Mouse (Mus musculus): ENCODE measurements around the gene Zfp354a. TPM values are rescaled to one million over a fixed set of nuclear protein-coding genes. Genes with fewer than 3 reads are reported as not detected.

Zfp354a gene
- polyA plus RNA-seq, 1 experiment from 2014 or later = 10.0 TPM

GRCm38 (mm10) chr11:51053230-51053629, 5.8 kb upstream of the Zfp354a start:
- ATAC-seq = no peak
- no peak overlapping the region for H3K4me3 ChIP-seq
- no peak overlapping the region for H3K4me2 ChIP-seq
- H3K4me1 ChIP-seq = no peaks in the 10 kb centered on the region
- 50% methylated on average over 3 of the region's 3 CpGs for WGBS
- no peaks in the 10 kb centered on the region for H3K36me3 ChIP-seq (ENCODE audit: poor library complexity, severe bottlenecking)
- no peaks in the 10 kb centered on the region for H3K9me3 ChIP-seq (replicated peaks)
- no peak overlapping the region for H3K9ac ChIP-seq
- H3K27ac ChIP-seq = no peak overlapping the region
- H3K27me3 ChIP-seq = no peaks in the 10 kb centered on the region

GRCm38 (mm10) chr11:51059640-51060039, 583 bp downstream of the Zfp354a start:
- peak overlapping the region; percentile 80 for H3K9ac ChIP-seq
- no peaks in the 10 kb centered on the region for H3K9me3 ChIP-seq (replicated peaks)
- H3K4me1 ChIP-seq = peaks cover 12% of the 10 kb centered on the region
- H3K4me2 ChIP-seq = peak overlapping the region; percentile 90
- ATAC-seq = no peak; the same call in 1 of the 2 replicates
- peaks cover 26% of the 10 kb centered on the region; the same call in 1 of the 2 replicates for H3K36me3 ChIP-seq (ENCODE audit: poor library complexity, severe bottlenecking)
- peak overlapping the region; percentile 81 for H3K4me3 ChIP-seq
- WGBS = 16% methylated on average over 14 of the region's 14 CpGs
- H3K27me3 ChIP-seq = no peaks in the 10 kb centered on the region
- H3K27ac ChIP-seq = no peak overlapping the region

- Histone ChIP-seq H3K4me2 (no peak overlapping the region), H3K36me3 (ENCODE audit: poor library complexity, severe bottlenecking) (peaks cover 36% of the 10 kb centered on the region), H3K9ac (no peak overlapping the region), H3K27ac (no peak overlapping the region), H3K4me3 (no peak overlapping the region), H3K4me1 (peaks cover 12% of the 10 kb centered on the region), H3K27me3 (no peaks in the 10 kb centered on the region), H3K9me3 (replicated peaks) (no peaks in the 10 kb centered on the region)
- no peak for ATAC-seq
- WGBS = 93% methylated on average over 6 of the region's 6 CpGs
Measured at GRCm38 (mm10) chr11:51060981-51061380, 1.9 kb downstream of the Zfp354a start.

- Histone ChIP-seq H3K27ac (no peak overlapping the region), H3K9me3 (replicated peaks) (no peaks in the 10 kb centered on the region), H3K4me3 (no peak overlapping the region), H3K9ac (no peak overlapping the region), H3K4me1 (peaks cover 12% of the 10 kb centered on the region), H3K4me2 (no peak overlapping the region), H3K27me3 (no peaks in the 10 kb centered on the region), H3K36me3 (ENCODE audit: poor library complexity, severe bottlenecking) (peaks cover 59% of the 10 kb centered on the region)
- WGBS = 94% methylated on average over 7 of the region's 7 CpGs
- ATAC-seq = no peak
Measured at GRCm38 (mm10) chr11:51063276-51063675, 4.2 kb downstream of the Zfp354a start.

GRCm38 (mm10) chr11:51063841-51064240, 4.8 kb downstream of the Zfp354a start:
- H3K9me3 ChIP-seq (replicated peaks) = no peaks in the 10 kb centered on the region
- 96% methylated on average over 8 of the region's 8 CpGs for whole genome bisulfite sequencing
- no peak overlapping the region for H3K4me3 ChIP-seq
- H3K9ac ChIP-seq = no peak overlapping the region
- peaks cover 64% of the 10 kb centered on the region for H3K36me3 ChIP-seq (ENCODE audit: poor library complexity, severe bottlenecking)
- no peak for ATAC-seq
- H3K4me2 ChIP-seq = no peak overlapping the region
- H3K27me3 ChIP-seq = no peaks in the 10 kb centered on the region
- H3K4me1 ChIP-seq = peaks cover 12% of the 10 kb centered on the region
- H3K27ac ChIP-seq = no peak overlapping the region

GRCm38 (mm10) chr11:51084527-51084926, 25.5 kb downstream of the Zfp354a start:
- H3K27ac ChIP-seq = no peak overlapping the region
- H3K9me3 ChIP-seq (replicated peaks) = no peaks in the 10 kb centered on the region
- no peaks in the 10 kb centered on the region for H3K36me3 ChIP-seq (ENCODE audit: poor library complexity, severe bottlenecking)
- H3K4me3 ChIP-seq = no peak overlapping the region
- H3K4me2 ChIP-seq = no peak overlapping the region
- ATAC-seq = no peak
- WGBS = 56% methylated on average over 7 of the region's 7 CpGs
- H3K4me1 ChIP-seq = no peaks in the 10 kb centered on the region
- no peaks in the 10 kb centered on the region for H3K27me3 ChIP-seq
- no peak overlapping the region for H3K9ac ChIP-seq

- no peaks in the 10 kb centered on the region for H3K4me1 ChIP-seq
- H3K27ac ChIP-seq = no peak overlapping the region
- 73% methylated on average over 13 of the region's 13 CpGs for WGBS
- H3K4me3 ChIP-seq = no peak overlapping the region
- ATAC-seq = no peak
- no peak overlapping the region for H3K9ac ChIP-seq
- no peak overlapping the region for H3K4me2 ChIP-seq
- H3K27me3 ChIP-seq = no peaks in the 10 kb centered on the region
- no peaks in the 10 kb centered on the region for H3K36me3 ChIP-seq (ENCODE audit: poor library complexity, severe bottlenecking)
- H3K9me3 ChIP-seq (replicated peaks) = no peaks in the 10 kb centered on the region
Measured at GRCm38 (mm10) chr11:51085269-51085668, 26.2 kb downstream of the Zfp354a start.

- Histone ChIP-seq H3K27me3 (no peaks in the 10 kb centered on the region), H3K27ac (no peak overlapping the region), H3K9me3 (replicated peaks) (peaks cover 3% of the 10 kb centered on the region; the same call in 1 of the 2 replicates), H3K9ac (no peak overlapping the region), H3K4me1 (no peaks in the 10 kb centered on the region), H3K4me3 (no peak overlapping the region), H3K36me3 (ENCODE audit: poor library complexity, severe bottlenecking) (no peaks in the 10 kb centered on the region), H3K4me2 (no peak overlapping the region)
- ATAC-seq = no peak
- WGBS = 76% methylated on average over 2 of the region's 2 CpGs
Measured at GRCm38 (mm10) chr11:51107261-51107660, 48.2 kb downstream of the Zfp354a start.

- 82% methylated on average over 3 of the region's 3 CpGs for WGBS
- no peaks in the 10 kb centered on the region for H3K27me3 ChIP-seq
- H3K4me1 ChIP-seq = no peaks in the 10 kb centered on the region
- no peak for ATAC-seq
- no peaks in the 10 kb centered on the region for H3K9me3 ChIP-seq (replicated peaks)
- H3K4me3 ChIP-seq = no peak overlapping the region
- H3K27ac ChIP-seq = no peak overlapping the region
- no peak overlapping the region for H3K4me2 ChIP-seq
- H3K36me3 ChIP-seq (ENCODE audit: poor library complexity, severe bottlenecking) = no peaks in the 10 kb centered on the region
- no peak overlapping the region for H3K9ac ChIP-seq
Measured at GRCm38 (mm10) chr11:51110621-51111020, 51.6 kb downstream of the Zfp354a start.

Other genes with a start within 250 kb of the Zfp354a start
- gene Zfp354c, start 231.5 kb upstream of the Zfp354a start, polyA plus RNA-seq (2015; fragmentation: Nextera tagmentation; extraction: Ambion mirVana) = 44.2 and 45.2 TPM in 2 replicates
- gene Zfp879, start 217.7 kb upstream of the Zfp354a start, polyA plus RNA-seq (2015; fragmentation: Nextera tagmentation; extraction: Ambion mirVana) = 1.1 and 1.5 TPM in 2 replicates
- gene Grm6, start 208.6 kb upstream of the Zfp354a start, polyA plus RNA-seq (2015; fragmentation: Nextera tagmentation; extraction: Ambion mirVana) = not detected in 2 replicates
- 16.7 and 17.6 TPM in 2 replicates for gene Zfp454, start 171.6 kb upstream of the Zfp354a start, polyA plus RNA-seq (2015; fragmentation: Nextera tagmentation; extraction: Ambion mirVana)
- 40.6 and 43.9 TPM in 2 replicates for gene Zfp2, start 143.1 kb upstream of the Zfp354a start, polyA plus RNA-seq (2015; fragmentation: Nextera tagmentation; extraction: Ambion mirVana)
- gene Zfp354b, start 127.6 kb upstream of the Zfp354a start, polyA plus RNA-seq (2015; fragmentation: Nextera tagmentation; extraction: Ambion mirVana) = 2.2 and 2.3 TPM in 2 replicates
- not detected in 2 replicates for gene 4933414I15Rik, start 115.5 kb upstream of the Zfp354a start, polyA plus RNA-seq (2015; fragmentation: Nextera tagmentation; extraction: Ambion mirVana)
- gene Prop1, start 105.5 kb upstream of the Zfp354a start, polyA plus RNA-seq (2015; fragmentation: Nextera tagmentation; extraction: Ambion mirVana) = not detected in 2 replicates
- not detected in 2 replicates for gene Olfr1378, start 92.7 kb upstream of the Zfp354a start, polyA plus RNA-seq (2015; fragmentation: Nextera tagmentation; extraction: Ambion mirVana)
- gene Olfr1377, start 77.3 kb upstream of the Zfp354a start, polyA plus RNA-seq (2015; fragmentation: Nextera tagmentation; extraction: Ambion mirVana) = not detected in 2 replicates
- not detected in 2 replicates for gene Olfr51, start 55.7 kb upstream of the Zfp354a start, polyA plus RNA-seq (2015; fragmentation: Nextera tagmentation; extraction: Ambion mirVana)
- not detected in 2 replicates for gene Olfr54, start 45.0 kb upstream of the Zfp354a start, polyA plus RNA-seq (2015; fragmentation: Nextera tagmentation; extraction: Ambion mirVana)
- not detected in 2 replicates for gene Olfr1375, start 11.1 kb upstream of the Zfp354a start, polyA plus RNA-seq (2015; fragmentation: Nextera tagmentation; extraction: Ambion mirVana)
- gene Gm12569, start 161.2 kb downstream of the Zfp354a start, polyA plus RNA-seq (2015; fragmentation: Nextera tagmentation; extraction: Ambion mirVana) = not detected in 2 replicates
- 145 and 153 TPM in 2 replicates for gene Clk4, start 202.5 kb downstream of the Zfp354a start, polyA plus RNA-seq (2015; fragmentation: Nextera tagmentation; extraction: Ambion mirVana)
- gene BC049762, start 203.8 kb downstream of the Zfp354a start, polyA plus RNA-seq (2015; fragmentation: Nextera tagmentation; extraction: Ambion mirVana) = 0.23 TPM in 1 of 2 replicates, not detected in the other
- gene Col23a1, start 230.7 kb downstream of the Zfp354a start, polyA plus RNA-seq (2015; fragmentation: Nextera tagmentation; extraction: Ambion mirVana) = 1.3 and 1.7 TPM in 2 replicates

All from forebrain, embryonic 13.5 days (tissue).